Mouse (Mus musculus) lung, postnatal 0 days (tissue): ENCODE data around the gene Fcrl5.

Experiments
- CTCF ChIP-seq: IDR thresholded peaks from 2 replicates; pipeline ENCODE4 v1.5.1; 2016; ENCODE audit warnings: antibody characterized with exemption, mild to moderate bottlenecking
- EP300 ChIP-seq: IDR thresholded peaks from 2 replicates; pipeline ENCODE4 v1.6.1; 2016; ENCODE audit warnings: antibody characterized with exemption, mild to moderate bottlenecking, control low read depth

- no peak for TF ChIP-seq EP300
- TF ChIP-seq CTCF, result no peak
Measured at GRCm38 (mm10) chr3:87509061-87509460, 73.5 kb downstream of the Fcrl5 start.
